Mouse (Mus musculus) lung, embryonic 15.5 days (tissue): ENCODE measurements around the gene Tnfrsf8. TPM values are rescaled to one million over a fixed set of nuclear protein-coding genes. Genes with fewer than 3 reads are reported as not detected.

Experiments
- ATAC-seq: fragments of 200-750 bp; cut with Nextera tagmentation; 2 replicates; pipeline ENCODE4 v1.8.0; 2017; ENCODE audit warnings: moderate number of reproducible peaks, borderline replicate concordance; ENCODE audit not compliant: low FRiP score, low TSS enrichment; ENCODE audit errors: extremely low read depth
- H3K27ac ChIP-seq: fragments of 300-500 bp; sonication (generic); 2 replicates; pipeline ENCODE4 v1.5.1; 2015; ENCODE audit warnings: moderate library complexity, mild to moderate bottlenecking, inconsistent platforms
- H3K27me3 ChIP-seq: fragments of 300-500 bp; sonication (generic); 2 replicates; pipeline ENCODE4 v1.6.1; 2015; ENCODE audit warnings: inconsistent platforms
- H3K36me3 ChIP-seq: fragments of 300-500 bp; sonication (generic); 2 replicates; pipeline ENCODE4 v1.6.1; 2015; ENCODE audit warnings: inconsistent platforms
- H3K4me1 ChIP-seq: fragments of 300-500 bp; sonication (generic); 2 replicates; pipeline ENCODE4 v1.6.1; 2015; ENCODE audit warnings: inconsistent platforms
- H3K4me2 ChIP-seq: fragments of 300-500 bp; sonication (generic); 2 replicates; pipeline ENCODE4 v1.6.1; 2015; ENCODE audit warnings: inconsistent platforms, mild to moderate bottlenecking, moderate library complexity
- H3K4me3 ChIP-seq: fragments of 300-500 bp; sonication (generic); 2 replicates; pipeline ENCODE4 v1.5.1; 2015; ENCODE audit warnings: mild to moderate bottlenecking, inconsistent platforms
- H3K9ac ChIP-seq: fragments of 300-500 bp; sonication (generic); 2 replicates; pipeline ENCODE4 v1.6.1; 2015; ENCODE audit warnings: inconsistent platforms
- H3K9me3 ChIP-seq: fragments of 300-500 bp; sonication (generic); 2 replicates; pipeline ENCODE4 v1.6.1; 2016; ENCODE audit warnings: inconsistent platforms
- WGBS: fragments of 180-500 bp; shearing (Covaris S2); methylation state at CpG from one replicate; pipeline ENCODE4 v1.1.7; 2015; 5-methylcytosine and 5-hydroxymethylcytosine counted together
- polyA plus RNA-seq: library from polyadenylated mRNA; unstranded; fragments of >200 nt; fragmentation: Nextera tagmentation; extraction: Ambion mirVana; gene quantifications from 2 replicates; pipeline ENCODE4 v1.2.1, GENCODE M21; 2015

Gene Tnfrsf8
- polyA plus RNA-seq, 1 experiment from 2014 or later = 0.98 TPM

DNA sequence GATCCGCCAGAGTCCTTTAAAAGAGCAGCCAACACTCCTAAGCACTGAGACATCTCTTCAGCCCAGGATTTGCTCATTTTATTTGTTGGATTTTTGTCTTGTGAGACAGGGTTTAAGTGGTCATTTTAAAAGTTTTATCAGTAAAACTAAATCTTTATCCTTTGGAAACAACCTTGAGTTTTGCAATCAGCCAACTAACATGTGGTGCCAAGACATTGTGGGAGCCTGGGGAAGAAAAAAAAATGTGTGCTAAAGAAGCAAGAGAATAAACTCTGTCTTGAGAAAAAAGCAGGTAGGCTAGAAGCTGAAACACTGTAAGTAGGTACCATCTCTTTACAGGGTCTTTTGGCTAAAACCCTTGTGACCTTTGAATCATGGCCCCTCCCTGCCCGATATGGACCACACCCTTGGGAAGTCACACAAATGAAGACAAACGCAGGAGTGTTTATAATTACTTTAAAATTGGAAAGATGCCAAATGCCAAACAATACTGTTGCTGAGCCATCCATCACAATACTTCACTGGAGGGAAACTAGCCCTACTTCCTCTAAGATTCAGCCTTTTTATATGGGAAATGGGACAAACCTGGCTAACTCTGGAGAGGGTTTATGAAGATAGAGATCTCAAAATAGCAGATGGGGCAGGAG, 36.1 kb downstream of the Tnfrsf8 start:
- no peak overlapping the region for H3K4me2 ChIP-seq
- H3K4me3 ChIP-seq = no peak overlapping the region
- H3K9me3 ChIP-seq = no peaks in the 10 kb centered on the region
- H3K36me3 ChIP-seq = no peaks in the 10 kb centered on the region
- no peaks in the 10 kb centered on the region; the same call in 1 of the 2 replicates for H3K27me3 ChIP-seq
- H3K4me1 ChIP-seq = no peaks in the 10 kb centered on the region
- no peak overlapping the region for H3K9ac ChIP-seq
- WGBS = 56% methylated on average over 3 of the region's 3 CpGs
- no peak overlapping the region for H3K27ac ChIP-seq
- no peak for ATAC-seq

DNA sequence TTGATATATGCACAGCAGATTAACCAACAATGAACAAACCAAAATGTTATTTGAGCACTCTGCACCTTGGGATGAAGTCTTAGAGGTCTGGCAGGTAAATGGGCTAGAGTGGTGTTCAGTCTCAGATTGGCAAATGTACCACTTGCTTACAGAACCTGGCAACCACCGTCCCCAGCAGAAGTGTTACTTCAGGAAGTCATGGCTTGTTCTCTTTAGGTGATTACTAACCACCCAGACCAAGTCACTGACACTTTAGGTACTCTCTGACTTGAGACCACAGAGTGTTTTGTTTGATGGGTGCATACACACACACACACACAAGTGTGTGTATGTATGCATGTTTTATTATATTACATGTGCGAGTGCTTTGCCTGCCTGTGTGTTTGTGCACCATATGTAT, 36.7 kb downstream of the Tnfrsf8 start:
- H3K4me3 ChIP-seq = no peak overlapping the region
- 83% methylated on average over 2 of the region's 2 CpGs for WGBS
- no peak for ATAC-seq
- H3K4me1 ChIP-seq = no peaks in the 10 kb centered on the region
- H3K9ac ChIP-seq = no peak overlapping the region
- no peaks in the 10 kb centered on the region for H3K36me3 ChIP-seq
- no peak overlapping the region for H3K4me2 ChIP-seq
- no peaks in the 10 kb centered on the region; the same call in 1 of the 2 replicates for H3K27me3 ChIP-seq
- no peak overlapping the region for H3K27ac ChIP-seq
- no peaks in the 10 kb centered on the region for H3K9me3 ChIP-seq

DNA sequence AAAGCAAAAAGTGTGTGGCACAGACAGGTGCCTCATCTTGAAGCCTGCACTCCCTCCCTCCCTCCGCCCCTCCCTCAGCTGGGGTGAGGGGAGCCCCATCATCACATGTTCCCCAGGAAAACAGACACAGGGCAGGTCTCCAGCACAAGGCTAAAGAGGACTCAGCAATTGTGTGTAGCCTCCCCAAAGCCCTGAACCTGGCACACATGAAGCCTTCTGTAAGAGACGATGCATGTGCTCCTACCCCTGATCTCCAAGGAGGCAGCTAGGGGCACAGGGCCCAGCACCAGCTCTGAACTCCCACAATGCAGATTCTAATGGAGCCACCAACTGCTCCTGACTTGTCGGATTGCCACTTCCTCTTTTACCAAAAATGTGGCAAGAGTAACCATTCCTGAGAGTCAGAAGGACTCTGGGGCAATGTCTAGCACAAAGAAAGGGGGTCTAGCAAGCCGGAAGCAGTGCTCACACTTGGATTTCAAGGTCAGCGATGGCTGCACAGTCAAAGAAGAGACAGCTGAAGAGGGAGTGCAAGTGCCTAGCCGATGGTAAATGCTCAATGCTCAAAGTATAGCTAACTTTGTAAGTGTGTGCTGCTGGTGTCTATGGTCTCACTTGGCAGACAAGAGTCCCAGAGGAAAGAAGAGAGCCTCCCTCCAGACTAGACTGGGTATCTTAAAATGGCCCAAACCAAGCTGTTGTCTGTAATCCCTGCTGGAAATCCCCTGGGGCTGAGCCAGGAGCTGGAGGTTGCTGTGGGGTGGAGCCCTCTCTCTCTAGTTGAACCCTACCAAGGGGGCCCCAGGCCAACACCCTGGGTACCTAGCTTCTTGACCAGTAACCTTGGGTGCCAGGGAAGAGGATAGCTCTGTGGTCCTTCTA, 38.4 kb downstream of the Tnfrsf8 start:
- Histone ChIP-seq H3K36me3 (no peaks in the 10 kb centered on the region), H3K4me2 (no peak overlapping the region), H3K4me1 (no peaks in the 10 kb centered on the region), H3K27ac (no peak overlapping the region), H3K27me3 (no peaks in the 10 kb centered on the region), H3K9me3 (no peaks in the 10 kb centered on the region), H3K9ac (no peak overlapping the region), H3K4me3 (no peak overlapping the region)
- ATAC-seq = no peak
- 79% methylated on average over 6 of the region's 6 CpGs for WGBS

DNA sequence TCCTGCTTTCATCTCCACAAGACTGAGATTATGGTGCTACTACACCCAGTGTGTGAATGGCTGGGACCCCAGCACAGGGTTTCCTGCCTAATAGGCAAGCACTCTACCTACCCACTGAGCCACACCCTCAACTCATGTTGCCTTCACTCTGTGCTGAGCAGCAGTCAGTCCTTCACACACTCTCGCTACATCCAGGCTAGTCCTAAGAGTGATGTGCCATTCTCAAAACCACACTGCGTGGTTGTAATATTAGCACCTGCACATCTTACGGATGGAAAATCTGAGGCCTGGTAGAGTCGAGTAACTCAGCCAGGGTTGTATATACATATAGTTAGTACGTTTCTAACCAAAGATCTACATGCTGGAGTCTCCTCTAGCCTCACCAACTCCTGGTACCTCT, 40.1 kb downstream of the Tnfrsf8 start:
- H3K9ac ChIP-seq = no peak overlapping the region
- no peak overlapping the region for H3K4me3 ChIP-seq
- H3K4me1 ChIP-seq = no peaks in the 10 kb centered on the region
- ATAC-seq = no peak
- H3K36me3 ChIP-seq = no peaks in the 10 kb centered on the region
- H3K27ac ChIP-seq = no peak overlapping the region
- no peaks in the 10 kb centered on the region for H3K9me3 ChIP-seq
- 87% methylated on average over 5 of the region's 5 CpGs for WGBS
- no peak overlapping the region for H3K4me2 ChIP-seq
- H3K27me3 ChIP-seq = no peaks in the 10 kb centered on the region

DNA sequence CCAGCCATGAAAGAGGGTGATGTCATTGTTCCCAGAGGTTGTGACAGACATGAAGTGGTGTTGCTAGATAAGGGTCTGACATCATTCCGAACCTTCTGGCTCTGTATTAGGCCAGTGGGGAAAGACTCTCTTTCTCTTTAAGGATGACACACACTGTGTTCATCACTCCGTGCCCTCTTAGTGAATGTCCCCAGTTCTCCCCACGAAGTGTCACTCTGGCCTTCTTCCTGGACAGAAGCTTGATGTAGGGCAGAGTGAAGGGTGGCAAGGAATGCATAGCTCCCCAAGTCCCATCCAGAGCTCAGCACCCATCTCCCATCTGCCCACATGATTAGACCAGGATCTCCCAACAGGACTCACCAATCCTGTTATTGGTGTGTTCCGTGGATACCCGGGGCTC, 41.0 kb downstream of the Tnfrsf8 start:
- no peak overlapping the region for H3K4me2 ChIP-seq
- no peaks in the 10 kb centered on the region for H3K27me3 ChIP-seq
- H3K27ac ChIP-seq = no peak overlapping the region
- 80% methylated on average over 5 of the region's 5 CpGs for WGBS
- H3K9me3 ChIP-seq = no peaks in the 10 kb centered on the region
- ATAC-seq = no peak
- no peaks in the 10 kb centered on the region for H3K4me1 ChIP-seq
- H3K4me3 ChIP-seq = no peak overlapping the region
- H3K36me3 ChIP-seq = no peaks in the 10 kb centered on the region
- H3K9ac ChIP-seq = no peak overlapping the region

DNA sequence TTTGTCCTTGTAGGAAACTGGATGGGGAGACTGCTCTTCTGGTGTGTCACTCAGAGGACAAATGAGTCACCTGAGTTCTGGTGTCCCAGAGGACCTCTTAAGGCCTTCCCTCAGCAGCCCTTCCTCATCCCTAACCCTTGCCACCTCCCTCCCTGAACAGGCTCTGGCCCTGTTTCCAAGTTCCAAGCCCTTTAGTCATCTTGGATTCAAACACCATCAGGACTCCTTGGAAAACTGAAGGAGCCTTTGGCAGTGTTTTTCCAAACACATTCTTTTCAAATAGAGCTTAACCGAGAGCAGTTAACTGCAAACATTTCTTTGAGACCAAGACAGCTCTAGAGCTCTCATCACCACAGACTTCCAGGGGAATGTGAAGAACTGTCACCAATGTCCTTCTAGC, 42.2 kb downstream of the Tnfrsf8 start:
- no peak overlapping the region for H3K4me2 ChIP-seq
- no peak overlapping the region for H3K9ac ChIP-seq
- ATAC-seq = no peak
- 31% methylated on average over 1 of the region's 1 CpGs for WGBS
- no peaks in the 10 kb centered on the region for H3K27me3 ChIP-seq
- peaks cover 2% of the 10 kb centered on the region; the same call in 1 of the 2 replicates for H3K4me1 ChIP-seq
- H3K36me3 ChIP-seq = no peaks in the 10 kb centered on the region
- no peak overlapping the region for H3K4me3 ChIP-seq
- H3K9me3 ChIP-seq = no peaks in the 10 kb centered on the region
- peak overlapping the region; percentile 50; the same call in 1 of the 2 replicates for H3K27ac ChIP-seq

DNA sequence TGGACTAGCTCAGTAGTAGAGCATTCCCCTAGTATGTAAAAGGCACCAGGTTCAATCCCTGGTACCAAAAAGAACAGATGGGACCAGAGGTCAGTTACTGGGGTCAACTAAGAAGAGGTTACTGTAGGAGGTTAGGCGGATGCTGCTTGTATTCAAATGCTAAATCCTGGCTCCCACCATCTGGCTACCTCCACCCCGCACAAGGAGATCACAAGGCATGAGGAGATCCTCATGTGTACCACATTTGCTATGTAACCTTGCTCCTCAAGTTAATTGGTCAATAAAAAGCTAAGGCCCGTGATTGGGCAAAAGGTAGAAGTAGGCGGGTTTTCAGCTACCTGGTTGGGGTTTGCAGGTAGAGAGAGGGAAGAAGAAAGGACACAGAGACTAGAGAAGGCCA, 43.3 kb downstream of the Tnfrsf8 start:
- no peak for ATAC-seq
- Histone ChIP-seq H3K4me2 (no peak overlapping the region), H3K4me3 (no peak overlapping the region), H3K9ac (no peak overlapping the region), H3K36me3 (no peaks in the 10 kb centered on the region), H3K4me1 (peaks cover 7% of the 10 kb centered on the region; the same call in 1 of the 2 replicates), H3K27me3 (no peaks in the 10 kb centered on the region), H3K27ac (no peak overlapping the region), H3K9me3 (no peaks in the 10 kb centered on the region)
- 79% methylated on average over 4 of the region's 4 CpGs for WGBS

DNA sequence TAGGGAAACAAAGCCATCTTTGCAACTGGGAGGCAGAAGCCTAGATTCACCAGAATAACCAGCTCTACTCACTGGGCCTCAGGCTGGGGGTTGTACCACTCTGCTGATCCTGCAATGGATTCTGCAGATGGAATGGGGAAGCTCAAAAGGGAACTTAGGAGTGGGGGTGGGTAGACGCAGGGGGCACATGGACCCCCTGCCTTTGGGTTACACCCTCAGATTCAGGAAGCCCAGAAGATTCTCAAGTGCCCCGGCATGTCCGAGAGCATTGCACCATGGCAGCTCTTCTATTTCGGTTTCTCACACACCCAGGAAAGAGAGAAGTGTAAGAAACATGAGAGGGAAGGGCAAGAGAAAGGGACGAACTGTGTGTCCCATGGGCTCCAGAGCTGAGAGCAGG, 44.8 kb downstream of the Tnfrsf8 start:
- Histone ChIP-seq H3K9ac (no peak overlapping the region), H3K4me1 (peaks cover 7% of the 10 kb centered on the region; the same call in 1 of the 2 replicates), H3K9me3 (no peaks in the 10 kb centered on the region), H3K4me3 (no peak overlapping the region), H3K4me2 (no peak overlapping the region), H3K27me3 (no peaks in the 10 kb centered on the region; the same call in 1 of the 2 replicates), H3K36me3 (no peaks in the 10 kb centered on the region), H3K27ac (no peak overlapping the region)
- WGBS = 77% methylated on average over 5 of the region's 5 CpGs
- ATAC-seq = no peak

DNA sequence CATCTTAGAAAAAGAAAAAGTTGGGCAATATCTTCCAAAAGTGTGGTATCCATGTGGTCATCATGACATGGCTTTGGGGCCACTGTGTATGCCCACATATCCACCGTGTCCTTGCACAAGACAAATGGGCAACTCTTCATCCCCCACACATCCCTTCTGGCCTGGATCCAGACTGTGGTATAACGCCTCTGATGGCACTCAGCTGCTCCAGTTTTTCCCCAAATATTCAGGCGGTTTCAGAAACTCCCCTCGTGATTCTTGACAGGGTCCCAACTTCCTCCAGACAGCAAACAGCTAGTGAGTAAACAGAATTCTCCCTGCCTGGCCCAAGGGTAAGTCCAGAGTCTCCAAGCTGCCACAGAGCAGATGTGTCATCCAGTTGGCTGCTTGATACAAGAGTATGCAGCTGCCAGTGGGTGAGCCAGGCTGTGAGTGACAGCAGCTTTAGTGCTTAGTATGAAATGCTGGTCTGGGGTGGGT, 47.3 kb downstream of the Tnfrsf8 start:
- Histone ChIP-seq H3K27me3 (no peaks in the 10 kb centered on the region; the same call in 1 of the 2 replicates), H3K4me2 (no peak overlapping the region), H3K4me1 (peaks cover 7% of the 10 kb centered on the region; the same call in 1 of the 2 replicates), H3K9me3 (no peaks in the 10 kb centered on the region), H3K27ac (no peak overlapping the region), H3K9ac (no peak overlapping the region), H3K4me3 (no peak overlapping the region), H3K36me3 (no peaks in the 10 kb centered on the region)
- peak; percentile 71; the same call in 1 of the 2 replicates for ATAC-seq
- WGBS = 19% methylated on average over 4 of the region's 4 CpGs

DNA sequence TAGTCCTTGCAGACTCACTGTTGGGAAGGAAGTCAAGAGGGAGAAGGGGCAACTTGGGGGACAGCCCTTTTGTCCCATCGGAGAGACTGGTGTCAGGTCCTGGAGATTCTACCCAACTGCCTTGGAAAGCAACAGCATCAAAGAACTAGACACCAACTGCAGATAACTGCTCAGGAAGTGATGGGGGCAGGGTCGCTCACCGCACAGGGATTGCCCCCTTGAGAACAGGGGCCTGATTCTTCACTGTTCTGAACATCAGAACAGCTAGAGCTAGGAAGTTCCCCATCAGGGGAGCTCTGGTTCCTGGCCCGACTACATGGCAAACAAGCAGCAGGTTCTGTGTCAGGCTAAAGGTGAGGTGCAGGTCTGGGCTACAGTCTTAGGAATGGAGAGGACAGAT, 48.5 kb downstream of the Tnfrsf8 start:
- H3K9ac ChIP-seq = no peak overlapping the region
- no peak overlapping the region for H3K27ac ChIP-seq
- no peaks in the 10 kb centered on the region for H3K36me3 ChIP-seq
- no peak overlapping the region for H3K4me3 ChIP-seq
- no peaks in the 10 kb centered on the region for H3K9me3 ChIP-seq
- H3K4me1 ChIP-seq = peaks cover 7% of the 10 kb centered on the region; the same call in 1 of the 2 replicates
- ATAC-seq = no peak
- no peak overlapping the region for H3K4me2 ChIP-seq
- H3K27me3 ChIP-seq = no peaks in the 10 kb centered on the region; the same call in 1 of the 2 replicates
- WGBS = 71% methylated on average over 4 of the region's 4 CpGs

DNA sequence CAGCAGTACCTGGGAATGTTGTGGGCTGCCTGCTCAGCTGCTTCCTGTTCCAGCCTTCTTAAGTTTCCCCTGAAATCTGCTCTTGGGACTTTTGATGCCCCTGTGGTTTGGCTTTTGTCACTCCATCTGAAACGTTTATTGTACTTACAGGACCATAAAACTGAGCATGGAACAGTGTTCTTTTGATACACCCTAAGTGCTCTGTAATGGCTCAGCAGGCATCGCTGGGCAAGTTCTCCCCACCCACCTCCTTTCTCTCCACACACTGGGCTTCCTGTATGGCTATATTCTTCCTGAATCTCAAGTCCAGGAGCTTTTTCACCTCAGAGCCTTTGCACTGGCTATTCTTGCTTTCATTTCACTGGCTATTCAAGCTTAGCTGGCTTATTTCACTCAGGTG, 50.2 kb downstream of the Tnfrsf8 start:
- no peak for ATAC-seq
- peaks cover 7% of the 10 kb centered on the region; the same call in 1 of the 2 replicates for H3K4me1 ChIP-seq
- H3K9me3 ChIP-seq = no peaks in the 10 kb centered on the region
- H3K4me2 ChIP-seq = no peak overlapping the region
- no peak overlapping the region for H3K9ac ChIP-seq
- 39% methylated on average over 2 of the region's 2 CpGs for WGBS
- no peaks in the 10 kb centered on the region for H3K36me3 ChIP-seq
- H3K27ac ChIP-seq = no peak overlapping the region
- no peak overlapping the region for H3K4me3 ChIP-seq
- H3K27me3 ChIP-seq = no peaks in the 10 kb centered on the region; the same call in 1 of the 2 replicates

DNA sequence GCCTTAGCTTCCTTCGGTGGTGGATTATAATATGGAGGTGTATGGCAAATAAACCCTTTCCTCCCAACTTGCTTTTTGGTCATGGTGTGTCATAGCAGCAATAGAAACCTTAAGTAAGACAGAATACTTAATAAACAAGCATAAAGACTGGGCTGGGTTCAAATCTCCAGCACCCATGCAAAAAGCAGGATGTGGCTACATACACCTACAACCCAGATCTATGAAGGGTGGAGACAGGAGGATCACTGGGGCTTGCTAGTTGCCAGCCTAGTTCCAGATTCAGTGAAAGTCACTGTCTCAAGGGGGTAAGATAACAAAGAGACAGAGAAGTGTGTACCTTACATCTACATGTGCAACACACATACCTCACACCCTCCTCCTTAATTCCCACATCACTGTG, 51.4 kb downstream of the Tnfrsf8 start:
- H3K4me1 ChIP-seq = peaks cover 7% of the 10 kb centered on the region; the same call in 1 of the 2 replicates
- H3K9me3 ChIP-seq = no peaks in the 10 kb centered on the region
- H3K4me2 ChIP-seq = no peak overlapping the region
- H3K4me3 ChIP-seq = no peak overlapping the region
- no peaks in the 10 kb centered on the region; the same call in 1 of the 2 replicates for H3K27me3 ChIP-seq
- H3K36me3 ChIP-seq = no peaks in the 10 kb centered on the region
- no peak for ATAC-seq
- no peak overlapping the region for H3K27ac ChIP-seq
- no peak overlapping the region for H3K9ac ChIP-seq
- 100% methylated on average over 1 of the region's 1 CpGs for WGBS
